Mouse (Mus musculus): ENCODE results near the gene Gpr107. TPM values are rescaled to one million over a fixed set of nuclear protein-coding genes. Genes with fewer than 3 reads are reported as not detected.

Gpr107 gene
- 28.7 TPM for polyA plus RNA-seq (2012; fragmentation: generic; extraction: Trizol)
- long read RNA-seq, experiment 1, full-length matches to known transcripts, result 17 of 32 reads
- long read RNA-seq, experiment 1, partial matches to known transcripts, result 5 of 32 reads
- long read RNA-seq, experiment 1, other reads (novel, unspliced or antisense), result 10 of 32 reads
- long read RNA-seq, experiment 2, full-length matches to known transcripts, result 128 of 195 reads
- long read RNA-seq, experiment 2, partial matches to known transcripts, result 42 of 195 reads
- long read RNA-seq, experiment 2, other reads (novel, unspliced or antisense), result 25 of 195 reads

GRCm38 (mm10) chr2:31151892-31152812, at the start of gene Gpr107:
Gene Gpr107, plus strand, starts transcription at chr2:31152316.
- peaks cover 55% of the 10 kb centered on the region for H3K79me2 ChIP-seq (ENCODE audit: control insufficient read depth, insufficient read depth)
- no peak for TF ChIP-seq MAX (IDR thresholded peaks at IDR 0.05)
- peak; percentile 33 for TF ChIP-seq MYOD1 (IDR thresholded peaks at IDR 0.05; ENCODE audit: control insufficient read depth, insufficient read length, low read depth)
- TF ChIP-seq MYOG (IDR thresholded peaks at IDR 0.05; ENCODE audit: control insufficient read depth, extremely low read depth, insufficient read length), result no peak

GRCm38 (mm10) chr2:31103321-31103720, 48.8 kb upstream of the Gpr107 start:
- Histone ChIP-seq H3K4me3 (ENCODE audit: insufficient read depth, poor library complexity, severe bottlenecking) (no peak overlapping the region), H3K79me3 (ENCODE audit: low read depth) (no peaks in the 10 kb centered on the region), H3K36me3 (ENCODE audit: control insufficient read depth, insufficient read depth) (peaks cover 2% of the 10 kb centered on the region), H3K27me3 (ENCODE audit: control insufficient read depth, insufficient read depth, insufficient read length) (no peaks in the 10 kb centered on the region), H3K79me2 (ENCODE audit: control insufficient read depth, insufficient read depth) (no peaks in the 10 kb centered on the region), H3ac (ENCODE audit: control insufficient read depth, insufficient read length, low read depth) (no peak overlapping the region)
- no peak for TF ChIP-seq USF1 (IDR thresholded peaks at IDR 0.05; ENCODE audit: low read depth)
- no peak for TF ChIP-seq MYOD1 (IDR thresholded peaks at IDR 0.05; ENCODE audit: control insufficient read depth, insufficient read length, low read depth)
- no peak for TF ChIP-seq CEBPB (IDR thresholded peaks at IDR 0.05; ENCODE audit: low read depth)
- no peak for TF ChIP-seq MYOG (IDR thresholded peaks at IDR 0.05; ENCODE audit: control insufficient read depth, extremely low read depth, insufficient read length)
- TF ChIP-seq MAX (IDR thresholded peaks at IDR 0.05), result no peak
- TF ChIP-seq FOSL1 (IDR thresholded peaks at IDR 0.05; ENCODE audit: insufficient read depth, low read length, poor library complexity, severe bottlenecking), result no peak
- no peak for TF ChIP-seq CTCF (IDR thresholded peaks at IDR 0.05; ENCODE audit: control insufficient read depth, insufficient read depth, insufficient read length)

More at GRCm38 (mm10) chr2:31151892-31152812, at the start of gene Gpr107:
- Histone ChIP-seq H3K79me3 (ENCODE audit: low read depth) (peaks cover 46% of the 10 kb centered on the region), H3ac (ENCODE audit: control insufficient read depth, insufficient read length, low read depth) (peak within 1 kb of the TSS; percentile 84), H3K27me3 (ENCODE audit: control insufficient read depth, insufficient read depth, insufficient read length) (no peaks in the 10 kb centered on the region), H3K4me3 (ENCODE audit: insufficient read depth, poor library complexity, severe bottlenecking) (peak within 1 kb of the TSS; percentile 97), H3K36me3 (ENCODE audit: control insufficient read depth, insufficient read depth) (peaks cover 9% of the 10 kb centered on the region)

DNA sequence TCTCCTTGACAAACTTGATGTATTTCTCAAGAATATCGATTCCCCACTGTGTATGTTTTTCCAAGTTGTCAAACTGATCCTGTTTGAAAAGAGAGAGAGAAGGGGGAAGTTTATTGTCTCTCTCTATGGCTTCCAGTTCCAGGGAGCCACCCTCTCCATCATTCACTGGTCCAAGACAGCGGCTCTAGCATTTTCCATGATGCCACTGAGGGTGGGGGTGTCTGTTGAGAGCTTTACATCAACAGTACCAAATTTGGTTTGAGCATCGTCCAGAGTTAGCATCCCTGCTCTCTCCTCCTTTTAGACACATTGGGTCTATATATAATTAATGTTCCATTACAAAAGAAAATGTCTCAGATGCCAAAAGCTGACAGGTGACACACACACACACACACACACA, 46.8 kb upstream of the Gpr107 start:
- Histone ChIP-seq H3K79me3 (ENCODE audit: low read depth) (no peaks in the 10 kb centered on the region), H3K27me3 (ENCODE audit: control insufficient read depth, insufficient read depth, insufficient read length) (no peaks in the 10 kb centered on the region), H3ac (ENCODE audit: control insufficient read depth, insufficient read length, low read depth) (no peak overlapping the region), H3K36me3 (ENCODE audit: control insufficient read depth, insufficient read depth) (peaks cover 2% of the 10 kb centered on the region), H3K79me2 (ENCODE audit: control insufficient read depth, insufficient read depth) (no peaks in the 10 kb centered on the region), H3K4me3 (ENCODE audit: insufficient read depth, poor library complexity, severe bottlenecking) (no peak overlapping the region)
- TF ChIP-seq MAX (IDR thresholded peaks at IDR 0.05) (no peak), MYOD1 (IDR thresholded peaks at IDR 0.05; ENCODE audit: control insufficient read depth, insufficient read length, low read depth) (no peak), MYOG (IDR thresholded peaks at IDR 0.05; ENCODE audit: control insufficient read depth, extremely low read depth, insufficient read length) (no peak), FOSL1 (IDR thresholded peaks at IDR 0.05; ENCODE audit: insufficient read depth, low read length, poor library complexity, severe bottlenecking) (no peak), CEBPB (IDR thresholded peaks at IDR 0.05; ENCODE audit: low read depth) (no peak), USF1 (IDR thresholded peaks at IDR 0.05; ENCODE audit: low read depth) (no peak), CTCF (IDR thresholded peaks at IDR 0.05; ENCODE audit: control insufficient read depth, insufficient read depth, insufficient read length) (no peak)

DNA sequence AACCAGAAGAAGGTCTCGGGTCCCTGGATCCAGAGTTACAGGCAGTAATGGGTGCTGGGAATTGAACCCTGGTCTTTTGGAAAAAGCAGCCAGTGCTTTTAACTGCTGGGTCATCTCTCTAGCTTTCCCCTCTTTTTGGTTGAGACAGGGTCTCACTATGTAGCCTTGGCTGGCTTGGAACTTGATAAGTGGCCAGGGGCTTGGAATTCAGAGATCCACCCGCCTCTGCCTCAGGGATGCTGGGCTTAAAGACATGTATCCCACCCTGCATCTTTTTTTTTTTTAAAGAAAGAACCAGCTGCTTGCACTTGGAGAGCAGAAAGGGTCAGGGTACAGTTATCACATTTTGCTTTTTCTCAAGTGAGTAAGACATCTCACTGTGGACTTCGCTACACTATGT, 46.1 kb upstream of the Gpr107 start:
- no peak for TF ChIP-seq MYOG (IDR thresholded peaks at IDR 0.05; ENCODE audit: control insufficient read depth, extremely low read depth, insufficient read length)
- no peak for TF ChIP-seq USF1 (IDR thresholded peaks at IDR 0.05; ENCODE audit: low read depth)
- TF ChIP-seq MYOD1 (IDR thresholded peaks at IDR 0.05; ENCODE audit: control insufficient read depth, insufficient read length, low read depth), result no peak
- TF ChIP-seq FOSL1 (IDR thresholded peaks at IDR 0.05; ENCODE audit: insufficient read depth, low read length, poor library complexity, severe bottlenecking), result no peak
- no peak for TF ChIP-seq CTCF (IDR thresholded peaks at IDR 0.05; ENCODE audit: control insufficient read depth, insufficient read depth, insufficient read length)
- TF ChIP-seq MAX (IDR thresholded peaks at IDR 0.05), result no peak
- TF ChIP-seq CEBPB (IDR thresholded peaks at IDR 0.05; ENCODE audit: low read depth), result no peak
- Histone ChIP-seq H3K27me3 (ENCODE audit: control insufficient read depth, insufficient read depth, insufficient read length) (no peaks in the 10 kb centered on the region), H3ac (ENCODE audit: control insufficient read depth, insufficient read length, low read depth) (no peak overlapping the region), H3K79me3 (ENCODE audit: low read depth) (no peaks in the 10 kb centered on the region), H3K4me3 (ENCODE audit: insufficient read depth, poor library complexity, severe bottlenecking) (no peak overlapping the region), H3K36me3 (ENCODE audit: control insufficient read depth, insufficient read depth) (peaks cover 2% of the 10 kb centered on the region), H3K79me2 (ENCODE audit: control insufficient read depth, insufficient read depth) (no peaks in the 10 kb centered on the region)

DNA sequence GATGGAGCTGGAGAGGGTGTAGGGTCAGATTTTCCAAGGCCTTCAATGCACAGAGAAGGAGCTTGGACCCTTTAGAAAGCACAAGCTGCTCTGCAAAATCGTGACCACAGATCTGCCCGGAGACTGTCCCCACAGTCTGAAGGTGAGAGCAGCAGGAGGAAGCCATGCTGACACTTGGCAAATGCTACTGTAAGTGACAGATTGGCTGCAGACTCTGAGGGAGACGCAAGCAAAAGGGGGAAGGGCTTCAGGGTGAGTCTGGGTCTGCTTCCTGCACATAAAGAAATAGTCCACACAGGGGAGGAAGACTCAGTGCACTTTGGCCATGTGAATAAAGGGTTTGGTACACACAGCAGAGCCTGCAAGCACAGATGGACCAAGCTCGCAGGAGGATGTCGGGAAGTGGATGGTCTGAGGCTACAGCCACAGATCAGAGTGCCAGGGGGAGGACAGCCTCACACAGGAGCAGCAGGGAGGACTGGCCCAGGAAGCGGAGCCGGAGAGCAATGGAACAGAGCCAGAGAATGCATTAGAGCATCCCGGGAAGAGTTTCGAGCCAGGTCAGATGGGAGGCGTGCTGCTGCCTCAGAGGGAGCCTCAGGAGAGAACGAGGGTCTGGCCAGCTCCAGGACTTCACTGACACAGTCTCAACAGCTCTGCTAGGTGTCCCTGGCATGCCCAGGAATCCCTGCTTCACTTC, 45.3 kb upstream of the Gpr107 start:
- Histone ChIP-seq H3K79me2 (ENCODE audit: control insufficient read depth, insufficient read depth) (no peaks in the 10 kb centered on the region), H3K36me3 (ENCODE audit: control insufficient read depth, insufficient read depth) (no peaks in the 10 kb centered on the region), H3K4me3 (ENCODE audit: insufficient read depth, poor library complexity, severe bottlenecking) (no peak overlapping the region), H3K27me3 (ENCODE audit: control insufficient read depth, insufficient read depth, insufficient read length) (no peaks in the 10 kb centered on the region), H3K79me3 (ENCODE audit: low read depth) (no peaks in the 10 kb centered on the region), H3ac (ENCODE audit: control insufficient read depth, insufficient read length, low read depth) (no peak overlapping the region)
- TF ChIP-seq CTCF (IDR thresholded peaks at IDR 0.05; ENCODE audit: control insufficient read depth, insufficient read depth, insufficient read length) (no peak), MYOG (IDR thresholded peaks at IDR 0.05; ENCODE audit: control insufficient read depth, extremely low read depth, insufficient read length) (no peak), MAX (IDR thresholded peaks at IDR 0.05) (no peak), MYOD1 (IDR thresholded peaks at IDR 0.05; ENCODE audit: control insufficient read depth, insufficient read length, low read depth) (no peak), CEBPB (IDR thresholded peaks at IDR 0.05; ENCODE audit: low read depth) (no peak), USF1 (IDR thresholded peaks at IDR 0.05; ENCODE audit: low read depth) (no peak), FOSL1 (IDR thresholded peaks at IDR 0.05; ENCODE audit: insufficient read depth, low read length, poor library complexity, severe bottlenecking) (no peak)

Data from C2C12 (cell line).